Mouse (Mus musculus) thymus, postnatal 25 days (tissue): ENCODE measurements around the gene Grk6.
A peak's percentile ranks its signal among the peaks of the same experiment; 100 is the strongest.

Source experiments
- DNase-seq: peaks from one replicate; pipeline ENCODE4 v3.0.0; 2022

The Grk6 gene

GRCm38 (mm10) chr13:55487578-55488498, 43.0 kb downstream of the Grk6 start, which contains the start of gene Dbn1:
Gene Dbn1 (minus strand): TSS chr13:55488111.
- no peak for DNase-seq

GRCm38 (mm10) chr13:55494257-55494656, 49.4 kb downstream of the Grk6 start:
- no peak for DNase-seq

- no peak for DNase-seq
Measured at GRCm38 (mm10) chr13:55494883-55495621, 50.2 kb downstream of the Grk6 start.

GRCm38 (mm10) chr13:55495702-55496101, 50.8 kb downstream of the Grk6 start:
- no peak for DNase-seq

GRCm38 (mm10) chr13:55496661-55497060, 51.8 kb downstream of the Grk6 start:
- no peak for DNase-seq

- DNase-seq: no peak
Measured at GRCm38 (mm10) chr13:55498906-55499305, 54.0 kb downstream of the Grk6 start.

GRCm38 (mm10) chr13:55500575-55500974, 55.7 kb downstream of the Grk6 start:
- DNase-seq: no peak

- peak; percentile 18 for DNase-seq
Measured at GRCm38 (mm10) chr13:55502405-55502804, 57.5 kb downstream of the Grk6 start.

- no peak for DNase-seq
Measured at GRCm38 (mm10) chr13:55504390-55504789, 59.5 kb downstream of the Grk6 start.

- no peak for DNase-seq
Measured at GRCm38 (mm10) chr13:55505810-55506209, 60.9 kb downstream of the Grk6 start.

- DNase-seq: no peak
Measured at GRCm38 (mm10) chr13:55506697-55507096, 61.8 kb downstream of the Grk6 start.

GRCm38 (mm10) chr13:55507877-55508276, 63.0 kb downstream of the Grk6 start:
- no peak for DNase-seq

- DNase-seq: no peak
Measured at GRCm38 (mm10) chr13:55508531-55508930, 63.7 kb downstream of the Grk6 start.

- no peak for DNase-seq
Measured at GRCm38 (mm10) chr13:55510332-55510667, 65.4 kb downstream of the Grk6 start.
